Mouse (Mus musculus): ENCODE results near the gene P3h3. TPM values are rescaled to one million over a fixed set of nuclear protein-coding genes. Genes with fewer than 3 reads are reported as not detected.

The P3h3 gene
- polyA plus RNA-seq, 1 experiment: 1.1 TPM

DNA sequence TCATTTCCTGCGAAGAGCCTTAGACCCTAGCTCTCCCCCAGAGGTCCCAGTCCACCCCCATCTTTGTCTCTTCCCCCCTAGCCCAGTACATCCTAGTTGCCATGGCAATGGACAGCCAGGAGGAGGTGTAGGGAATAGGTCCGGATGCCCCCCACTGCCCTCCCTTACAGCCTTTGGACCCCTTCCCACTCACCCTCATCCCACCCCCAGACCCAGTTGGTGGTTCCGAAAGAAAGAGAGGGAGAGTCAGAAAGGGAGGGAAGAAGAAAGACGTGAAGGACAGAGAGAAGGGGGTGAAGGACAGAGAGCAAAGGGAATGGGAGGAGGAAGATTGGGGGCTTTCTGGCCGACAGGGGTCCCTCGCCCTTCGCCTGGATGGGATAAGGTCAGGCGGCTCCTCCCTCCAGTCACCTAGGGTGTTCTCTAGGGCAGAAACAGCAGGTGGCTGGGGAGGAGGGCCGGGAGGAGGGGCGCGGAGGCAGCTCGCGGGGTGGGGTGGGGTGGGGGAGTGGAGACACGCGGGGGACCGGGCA is 5.6 kb upstream of the P3h3 start:
- Histone ChIP-seq H3ac (ENCODE audit: control insufficient read depth, insufficient read length, low read depth) (no peak overlapping the region), H3K36me3 (ENCODE audit: control insufficient read depth, insufficient read depth) (no peaks in the 10 kb centered on the region), H3K79me2 (ENCODE audit: control insufficient read depth, insufficient read depth) (no peaks in the 10 kb centered on the region), H3K4me3 (ENCODE audit: insufficient read depth, poor library complexity, severe bottlenecking) (no peak overlapping the region), H3K27me3 (ENCODE audit: control insufficient read depth, insufficient read depth, insufficient read length) (peaks cover 64% of the 10 kb centered on the region), H3K79me3 (ENCODE audit: low read depth) (no peaks in the 10 kb centered on the region)
- no peak for TF ChIP-seq CEBPB (IDR thresholded peaks at IDR 0.05; ENCODE audit: low read depth)
- no peak for TF ChIP-seq FOSL1 (IDR thresholded peaks at IDR 0.05; ENCODE audit: insufficient read depth, low read length, poor library complexity, severe bottlenecking)
- no peak for TF ChIP-seq CTCF (IDR thresholded peaks at IDR 0.05; ENCODE audit: control insufficient read depth, insufficient read depth, insufficient read length)
- no peak for TF ChIP-seq MAX (IDR thresholded peaks at IDR 0.05)
- TF ChIP-seq USF1 (IDR thresholded peaks at IDR 0.05; ENCODE audit: low read depth): no peak
- no peak for TF ChIP-seq MYOG (IDR thresholded peaks at IDR 0.05; ENCODE audit: control insufficient read depth, extremely low read depth, insufficient read length)
- no peak for TF ChIP-seq MYOD1 (IDR thresholded peaks at IDR 0.05; ENCODE audit: control insufficient read depth, insufficient read length, low read depth)

DNA sequence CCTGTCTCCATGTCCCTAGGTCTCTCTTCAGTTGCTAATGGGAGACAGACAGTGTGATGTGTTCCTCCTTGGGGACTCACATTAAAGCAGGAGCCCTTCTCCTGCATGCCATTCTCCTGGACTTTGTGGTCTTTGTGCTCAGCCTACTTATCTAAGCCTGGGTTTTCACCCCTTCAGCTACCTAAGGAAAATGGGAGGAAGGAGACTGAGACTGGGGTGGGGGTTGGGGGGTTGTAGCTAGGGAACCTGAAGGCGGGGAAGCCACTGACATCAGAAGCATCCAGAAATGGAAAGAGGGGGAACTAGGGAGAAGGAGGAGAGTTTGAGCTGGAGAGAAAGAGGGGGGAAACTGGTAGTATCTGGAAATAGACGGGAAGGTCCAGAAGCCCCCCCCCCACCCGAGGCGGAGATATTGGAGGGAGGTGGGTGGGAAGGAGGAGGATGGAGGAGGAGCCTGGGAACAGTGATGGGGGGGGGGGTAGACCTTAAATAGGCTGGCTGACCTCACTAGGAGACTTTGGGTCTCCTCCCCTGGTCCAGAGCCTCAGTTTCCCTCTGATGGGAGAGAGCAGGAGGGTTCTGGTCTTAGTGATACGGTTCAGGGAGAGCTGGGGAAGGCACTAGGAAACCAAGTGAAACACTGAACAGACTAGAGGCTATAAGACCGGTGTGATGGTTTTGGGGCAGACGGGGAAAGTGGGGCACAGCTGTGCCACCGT is 5.0 kb upstream of the P3h3 start:
- Histone ChIP-seq H3K4me3 (ENCODE audit: insufficient read depth, poor library complexity, severe bottlenecking) (no peak overlapping the region), H3K79me3 (ENCODE audit: low read depth) (no peaks in the 10 kb centered on the region), H3K36me3 (ENCODE audit: control insufficient read depth, insufficient read depth) (no peaks in the 10 kb centered on the region), H3K79me2 (ENCODE audit: control insufficient read depth, insufficient read depth) (no peaks in the 10 kb centered on the region), H3ac (ENCODE audit: control insufficient read depth, insufficient read length, low read depth) (no peak overlapping the region), H3K27me3 (ENCODE audit: control insufficient read depth, insufficient read depth, insufficient read length) (peaks cover 57% of the 10 kb centered on the region)
- TF ChIP-seq MYOG (IDR thresholded peaks at IDR 0.05; ENCODE audit: control insufficient read depth, extremely low read depth, insufficient read length) (no peak), USF1 (IDR thresholded peaks at IDR 0.05; ENCODE audit: low read depth) (no peak), MYOD1 (IDR thresholded peaks at IDR 0.05; ENCODE audit: control insufficient read depth, insufficient read length, low read depth) (no peak), CTCF (IDR thresholded peaks at IDR 0.05; ENCODE audit: control insufficient read depth, insufficient read depth, insufficient read length) (no peak), FOSL1 (IDR thresholded peaks at IDR 0.05; ENCODE audit: insufficient read depth, low read length, poor library complexity, severe bottlenecking) (no peak), MAX (IDR thresholded peaks at IDR 0.05) (no peak)

DNA sequence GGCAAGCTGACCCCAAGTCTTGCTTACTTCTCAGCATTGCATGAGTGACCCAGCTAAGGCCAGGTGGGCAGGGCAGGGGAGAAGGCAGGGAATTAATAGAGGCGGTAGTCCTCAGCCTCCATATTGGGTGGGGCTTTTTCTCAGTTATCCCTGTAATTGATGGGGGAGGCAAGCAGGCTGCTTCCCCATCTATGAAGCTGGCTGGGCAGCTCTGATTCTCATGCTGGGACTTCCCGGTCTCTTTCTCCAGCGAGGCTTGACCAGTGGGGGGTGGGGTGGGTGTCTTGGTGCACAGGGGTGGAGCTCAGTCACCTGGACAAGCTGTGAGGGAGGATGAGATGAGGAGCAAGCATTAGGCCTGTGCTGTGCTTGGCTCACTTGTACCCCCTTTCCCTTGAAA is 4.2 kb upstream of the P3h3 start:
- Histone ChIP-seq H3K79me3 (ENCODE audit: low read depth) (no peaks in the 10 kb centered on the region), H3K27me3 (ENCODE audit: control insufficient read depth, insufficient read depth, insufficient read length) (peaks cover 50% of the 10 kb centered on the region), H3ac (ENCODE audit: control insufficient read depth, insufficient read length, low read depth) (no peak overlapping the region), H3K36me3 (ENCODE audit: control insufficient read depth, insufficient read depth) (no peaks in the 10 kb centered on the region), H3K4me3 (ENCODE audit: insufficient read depth, poor library complexity, severe bottlenecking) (no peak overlapping the region), H3K79me2 (ENCODE audit: control insufficient read depth, insufficient read depth) (no peaks in the 10 kb centered on the region)
- TF ChIP-seq MYOG (IDR thresholded peaks at IDR 0.05; ENCODE audit: control insufficient read depth, extremely low read depth, insufficient read length) (no peak), MAX (IDR thresholded peaks at IDR 0.05) (no peak), USF1 (IDR thresholded peaks at IDR 0.05; ENCODE audit: low read depth) (no peak), MYOD1 (IDR thresholded peaks at IDR 0.05; ENCODE audit: control insufficient read depth, insufficient read length, low read depth) (no peak), FOSL1 (IDR thresholded peaks at IDR 0.05; ENCODE audit: insufficient read depth, low read length, poor library complexity, severe bottlenecking) (no peak), CEBPB (IDR thresholded peaks at IDR 0.05; ENCODE audit: low read depth) (no peak), CTCF (IDR thresholded peaks at IDR 0.05; ENCODE audit: control insufficient read depth, insufficient read depth, insufficient read length) (no peak)

DNA sequence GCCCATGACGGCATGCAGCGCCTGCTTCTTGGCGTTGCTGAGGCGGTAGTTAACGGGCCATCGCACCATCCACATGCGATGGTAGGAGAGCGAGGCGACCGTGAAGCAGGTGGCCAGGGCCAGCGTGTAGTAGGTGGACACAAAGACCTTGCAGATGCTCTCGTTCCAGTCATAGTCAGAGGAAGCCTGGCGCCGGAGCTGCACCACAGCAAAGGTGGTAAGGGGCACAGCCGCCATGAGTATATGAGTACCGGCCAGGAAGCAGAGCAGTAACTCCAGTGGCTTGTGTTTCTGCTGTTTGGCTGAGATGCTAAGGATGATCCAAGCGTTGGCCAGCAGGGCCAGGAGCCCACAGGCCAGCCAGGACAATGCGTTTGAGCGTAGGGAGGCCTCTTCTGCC is 3.7 kb upstream of the P3h3 start:
- Histone ChIP-seq H3K79me3 (ENCODE audit: low read depth) (no peaks in the 10 kb centered on the region), H3K27me3 (ENCODE audit: control insufficient read depth, insufficient read depth, insufficient read length) (peaks cover 44% of the 10 kb centered on the region), H3K79me2 (ENCODE audit: control insufficient read depth, insufficient read depth) (no peaks in the 10 kb centered on the region), H3K4me3 (ENCODE audit: insufficient read depth, poor library complexity, severe bottlenecking) (no peak overlapping the region), H3K36me3 (ENCODE audit: control insufficient read depth, insufficient read depth) (no peaks in the 10 kb centered on the region), H3ac (ENCODE audit: control insufficient read depth, insufficient read length, low read depth) (no peak overlapping the region)
- TF ChIP-seq MYOG (IDR thresholded peaks at IDR 0.05; ENCODE audit: control insufficient read depth, extremely low read depth, insufficient read length) (no peak), USF1 (IDR thresholded peaks at IDR 0.05; ENCODE audit: low read depth) (no peak), CTCF (IDR thresholded peaks at IDR 0.05; ENCODE audit: control insufficient read depth, insufficient read depth, insufficient read length) (no peak), FOSL1 (IDR thresholded peaks at IDR 0.05; ENCODE audit: insufficient read depth, low read length, poor library complexity, severe bottlenecking) (no peak), MYOD1 (IDR thresholded peaks at IDR 0.05; ENCODE audit: control insufficient read depth, insufficient read length, low read depth) (no peak), CEBPB (IDR thresholded peaks at IDR 0.05; ENCODE audit: low read depth) (no peak), MAX (IDR thresholded peaks at IDR 0.05) (no peak)

DNA sequence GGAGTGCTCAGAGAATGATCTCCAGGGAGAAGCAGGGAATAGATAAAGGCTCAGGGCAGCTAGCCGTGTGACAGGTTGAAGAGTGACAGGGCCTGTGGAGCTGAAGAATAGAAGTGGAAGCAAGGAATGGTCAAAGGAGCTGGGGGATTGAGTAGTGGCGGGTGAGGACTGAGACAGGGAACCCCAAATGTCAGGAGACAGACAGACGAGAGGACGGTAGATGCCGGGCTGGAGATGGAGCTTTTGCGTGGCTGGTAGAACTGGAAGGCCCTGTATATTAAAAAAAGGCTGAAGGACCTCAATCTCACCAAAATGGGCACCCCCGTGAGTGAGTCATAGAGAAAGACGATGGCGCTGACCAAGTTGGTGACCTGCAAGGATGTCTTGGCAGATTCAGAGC is 3.0 kb upstream of the P3h3 start:
- Histone ChIP-seq H3K27me3 (ENCODE audit: control insufficient read depth, insufficient read depth, insufficient read length) (peaks cover 37% of the 10 kb centered on the region), H3K79me2 (ENCODE audit: control insufficient read depth, insufficient read depth) (no peaks in the 10 kb centered on the region), H3ac (ENCODE audit: control insufficient read depth, insufficient read length, low read depth) (no peak overlapping the region), H3K36me3 (ENCODE audit: control insufficient read depth, insufficient read depth) (no peaks in the 10 kb centered on the region), H3K4me3 (ENCODE audit: insufficient read depth, poor library complexity, severe bottlenecking) (no peak overlapping the region), H3K79me3 (ENCODE audit: low read depth) (no peaks in the 10 kb centered on the region)
- no peak for TF ChIP-seq CTCF (IDR thresholded peaks at IDR 0.05; ENCODE audit: control insufficient read depth, insufficient read depth, insufficient read length)
- TF ChIP-seq CEBPB (IDR thresholded peaks at IDR 0.05; ENCODE audit: low read depth): no peak
- no peak for TF ChIP-seq MAX (IDR thresholded peaks at IDR 0.05)
- TF ChIP-seq FOSL1 (IDR thresholded peaks at IDR 0.05; ENCODE audit: insufficient read depth, low read length, poor library complexity, severe bottlenecking): no peak
- no peak for TF ChIP-seq USF1 (IDR thresholded peaks at IDR 0.05; ENCODE audit: low read depth)

Measured in C2C12 (cell line).